Mouse (Mus musculus): ENCODE measurements around the gene Pkig. TPM values are rescaled to one million over a fixed set of nuclear protein-coding genes. Genes with fewer than 3 reads are reported as not detected.

Pkig gene
- polyA plus RNA-seq, 1 experiment from 2014 or later, result 133 TPM

- Histone ChIP-seq H3K27ac (ENCODE audit: low read length) (no peak overlapping the region), H3K4me1 (replicated peaks; ENCODE audit: control insufficient read depth, insufficient read depth, low read length) (no peaks in the 10 kb centered on the region; the same call in 1 of the 2 replicates), H3K27me3 (ENCODE audit: control insufficient read depth, insufficient read depth, low read depth, low read length) (no peaks in the 10 kb centered on the region), H3K9me3 (ENCODE audit: control insufficient read depth, low read length) (no peaks in the 10 kb centered on the region), H3K9ac (ENCODE audit: low read length) (no peak overlapping the region), H3K36me3 (ENCODE audit: control insufficient read depth, insufficient read depth, low read length) (no peaks in the 10 kb centered on the region), H3K4me3 (ENCODE audit: low read length) (no peak overlapping the region), H3K4me2 (ENCODE audit: low read depth, low read length) (no peak overlapping the region)
- WGBS, result 85% methylated on average over 9 of the region's 9 CpGs
- no peak for ATAC-seq (ENCODE audit: low read depth)
Observed at GRCm38 (mm10) chr2:163710000-163710399, 51.8 kb downstream of the Pkig start.

- no peak for ATAC-seq (ENCODE audit: low read depth)
- H3K4me2 ChIP-seq (ENCODE audit: low read depth, low read length), result no peak overlapping the region
- H3K4me1 ChIP-seq (replicated peaks; ENCODE audit: control insufficient read depth, insufficient read depth, low read length), result no peaks in the 10 kb centered on the region; the same call in 1 of the 2 replicates
- no peaks in the 10 kb centered on the region for H3K27me3 ChIP-seq (ENCODE audit: control insufficient read depth, insufficient read depth, low read depth, low read length)
- H3K9me3 ChIP-seq (ENCODE audit: control insufficient read depth, low read length), result no peaks in the 10 kb centered on the region
- H3K9ac ChIP-seq (ENCODE audit: low read length), result no peak overlapping the region
- no peak overlapping the region for H3K4me3 ChIP-seq (ENCODE audit: low read length)
- no peak overlapping the region for H3K27ac ChIP-seq (ENCODE audit: low read length)
- H3K36me3 ChIP-seq (ENCODE audit: control insufficient read depth, insufficient read depth, low read length), result no peaks in the 10 kb centered on the region
- WGBS, result 55% methylated on average over 5 of the region's 5 CpGs
Observed at GRCm38 (mm10) chr2:163710606-163711159, 52.5 kb downstream of the Pkig start.

GRCm38 (mm10) chr2:163711368-163711868 is 53.2 kb downstream of the Pkig start:
- Histone ChIP-seq H3K27ac (ENCODE audit: low read length) (no peak overlapping the region), H3K4me1 (replicated peaks; ENCODE audit: control insufficient read depth, insufficient read depth, low read length) (no peaks in the 10 kb centered on the region; the same call in 1 of the 2 replicates), H3K36me3 (ENCODE audit: control insufficient read depth, insufficient read depth, low read length) (no peaks in the 10 kb centered on the region), H3K4me2 (ENCODE audit: low read depth, low read length) (no peak overlapping the region), H3K4me3 (ENCODE audit: low read length) (no peak overlapping the region), H3K27me3 (ENCODE audit: control insufficient read depth, insufficient read depth, low read depth, low read length) (no peaks in the 10 kb centered on the region), H3K9ac (ENCODE audit: low read length) (no peak overlapping the region), H3K9me3 (ENCODE audit: control insufficient read depth, low read length) (no peaks in the 10 kb centered on the region)
- 85% methylated on average over 8 of the region's 8 CpGs for WGBS
- ATAC-seq (ENCODE audit: low read depth), result no peak

GRCm38 (mm10) chr2:163712473-163712872 is 54.3 kb downstream of the Pkig start:
- Histone ChIP-seq H3K27ac (ENCODE audit: low read length) (no peak overlapping the region), H3K27me3 (ENCODE audit: control insufficient read depth, insufficient read depth, low read depth, low read length) (no peaks in the 10 kb centered on the region), H3K4me1 (replicated peaks; ENCODE audit: control insufficient read depth, insufficient read depth, low read length) (no peaks in the 10 kb centered on the region; the same call in 1 of the 2 replicates), H3K4me3 (ENCODE audit: low read length) (no peak overlapping the region), H3K4me2 (ENCODE audit: low read depth, low read length) (no peak overlapping the region), H3K9me3 (ENCODE audit: control insufficient read depth, low read length) (no peaks in the 10 kb centered on the region), H3K36me3 (ENCODE audit: control insufficient read depth, insufficient read depth, low read length) (no peaks in the 10 kb centered on the region), H3K9ac (ENCODE audit: low read length) (no peak overlapping the region)
- ATAC-seq (ENCODE audit: low read depth), result no peak
- WGBS, result 65% methylated on average over 7 of the region's 7 CpGs

- H3K9ac ChIP-seq (ENCODE audit: low read length), result no peak overlapping the region; the same call in 1 of the 2 replicates
- H3K36me3 ChIP-seq (ENCODE audit: control insufficient read depth, insufficient read depth, low read length), result no peaks in the 10 kb centered on the region
- no peaks in the 10 kb centered on the region; the same call in 1 of the 2 replicates for H3K4me1 ChIP-seq (replicated peaks; ENCODE audit: control insufficient read depth, insufficient read depth, low read length)
- no peak overlapping the region for H3K4me3 ChIP-seq (ENCODE audit: low read length)
- H3K4me2 ChIP-seq (ENCODE audit: low read depth, low read length), result no peak overlapping the region
- 82% methylated on average over 6 of the region's 6 CpGs for WGBS
- no peaks in the 10 kb centered on the region for H3K9me3 ChIP-seq (ENCODE audit: control insufficient read depth, low read length)
- no peak overlapping the region for H3K27ac ChIP-seq (ENCODE audit: low read length)
- ATAC-seq (ENCODE audit: low read depth), result no peak
- no peaks in the 10 kb centered on the region for H3K27me3 ChIP-seq (ENCODE audit: control insufficient read depth, insufficient read depth, low read depth, low read length)
Observed at GRCm38 (mm10) chr2:163712874-163713273, 54.7 kb downstream of the Pkig start.

- ATAC-seq (ENCODE audit: low read depth), result no peak; the same call in 1 of the 2 replicates
- Histone ChIP-seq H3K36me3 (ENCODE audit: control insufficient read depth, insufficient read depth, low read length) (no peaks in the 10 kb centered on the region), H3K27ac (ENCODE audit: low read length) (no peak overlapping the region), H3K9ac (ENCODE audit: low read length) (no peak overlapping the region), H3K4me3 (ENCODE audit: low read length) (no peak overlapping the region), H3K4me1 (replicated peaks; ENCODE audit: control insufficient read depth, insufficient read depth, low read length) (no peaks in the 10 kb centered on the region; the same call in 1 of the 2 replicates), H3K9me3 (ENCODE audit: control insufficient read depth, low read length) (no peaks in the 10 kb centered on the region), H3K27me3 (ENCODE audit: control insufficient read depth, insufficient read depth, low read depth, low read length) (no peaks in the 10 kb centered on the region), H3K4me2 (ENCODE audit: low read depth, low read length) (no peak overlapping the region)
- 73% methylated on average over 3 of the region's 3 CpGs for WGBS
Observed at GRCm38 (mm10) chr2:163713340-163713739, 55.2 kb downstream of the Pkig start.

GRCm38 (mm10) chr2:163716448-163716847 is 58.3 kb downstream of the Pkig start:
- Histone ChIP-seq H3K4me3 (ENCODE audit: low read length) (no peak overlapping the region), H3K27ac (ENCODE audit: low read length) (no peak overlapping the region), H3K27me3 (ENCODE audit: control insufficient read depth, insufficient read depth, low read depth, low read length) (no peaks in the 10 kb centered on the region), H3K4me1 (replicated peaks; ENCODE audit: control insufficient read depth, insufficient read depth, low read length) (peaks cover 3% of the 10 kb centered on the region; the same call in 1 of the 2 replicates), H3K4me2 (ENCODE audit: low read depth, low read length) (no peak overlapping the region), H3K36me3 (ENCODE audit: control insufficient read depth, insufficient read depth, low read length) (no peaks in the 10 kb centered on the region), H3K9me3 (ENCODE audit: control insufficient read depth, low read length) (no peaks in the 10 kb centered on the region), H3K9ac (ENCODE audit: low read length) (no peak overlapping the region)
- WGBS, result 44% methylated on average over 8 of the region's 8 CpGs
- no peak for ATAC-seq (ENCODE audit: low read depth)

GRCm38 (mm10) chr2:163716853-163717252 is 58.7 kb downstream of the Pkig start:
- ATAC-seq (ENCODE audit: low read depth), result no peak
- Histone ChIP-seq H3K27ac (ENCODE audit: low read length) (no peak overlapping the region), H3K9ac (ENCODE audit: low read length) (no peak overlapping the region), H3K4me2 (ENCODE audit: low read depth, low read length) (no peak overlapping the region), H3K9me3 (ENCODE audit: control insufficient read depth, low read length) (no peaks in the 10 kb centered on the region), H3K4me3 (ENCODE audit: low read length) (no peak overlapping the region), H3K4me1 (replicated peaks; ENCODE audit: control insufficient read depth, insufficient read depth, low read length) (peaks cover 3% of the 10 kb centered on the region; the same call in 1 of the 2 replicates), H3K27me3 (ENCODE audit: control insufficient read depth, insufficient read depth, low read depth, low read length) (no peaks in the 10 kb centered on the region), H3K36me3 (ENCODE audit: control insufficient read depth, insufficient read depth, low read length) (no peaks in the 10 kb centered on the region)
- WGBS, result 29% methylated on average over 6 of the region's 6 CpGs

- no peaks in the 10 kb centered on the region for H3K9me3 ChIP-seq (ENCODE audit: control insufficient read depth, low read length)
- no peak overlapping the region for H3K9ac ChIP-seq (ENCODE audit: low read length)
- H3K27ac ChIP-seq (ENCODE audit: low read length), result no peak overlapping the region
- peaks cover 3% of the 10 kb centered on the region; the same call in 1 of the 2 replicates for H3K4me1 ChIP-seq (replicated peaks; ENCODE audit: control insufficient read depth, insufficient read depth, low read length)
- no peaks in the 10 kb centered on the region for H3K36me3 ChIP-seq (ENCODE audit: control insufficient read depth, insufficient read depth, low read length)
- no peaks in the 10 kb centered on the region for H3K27me3 ChIP-seq (ENCODE audit: control insufficient read depth, insufficient read depth, low read depth, low read length)
- H3K4me3 ChIP-seq (ENCODE audit: low read length), result no peak overlapping the region
- no peak for ATAC-seq (ENCODE audit: low read depth)
- no peak overlapping the region for H3K4me2 ChIP-seq (ENCODE audit: low read depth, low read length)
- 30% methylated on average over 2 of the region's 2 CpGs for WGBS
Observed at GRCm38 (mm10) chr2:163718526-163718925, 60.3 kb downstream of the Pkig start.
